Mouse (Mus musculus): ENCODE results near the gene Gm21497. TPM values are rescaled to one million over a fixed set of nuclear protein-coding genes. Genes with fewer than 3 reads are reported as not detected.

The Gm21497 gene
- not detected for polyA plus RNA-seq (2015; fragmentation: Illumina TruSeq; extraction: RNeasy Lipid Tissue Mini Kit (QIAGEN cat#74804); ENCODE audit: low read depth, low replicate concordance)

GRCm38 (mm10) chrY:61646446-61646845 is at the start of gene Gm21497:
Gene Gm21497 (plus strand): TSS chrY:61646746.

Data from brain, adult 10 weeks (tissue).